ENCODE assay signal across 9 mouse cellular contexts in the genomic region with DNA sequence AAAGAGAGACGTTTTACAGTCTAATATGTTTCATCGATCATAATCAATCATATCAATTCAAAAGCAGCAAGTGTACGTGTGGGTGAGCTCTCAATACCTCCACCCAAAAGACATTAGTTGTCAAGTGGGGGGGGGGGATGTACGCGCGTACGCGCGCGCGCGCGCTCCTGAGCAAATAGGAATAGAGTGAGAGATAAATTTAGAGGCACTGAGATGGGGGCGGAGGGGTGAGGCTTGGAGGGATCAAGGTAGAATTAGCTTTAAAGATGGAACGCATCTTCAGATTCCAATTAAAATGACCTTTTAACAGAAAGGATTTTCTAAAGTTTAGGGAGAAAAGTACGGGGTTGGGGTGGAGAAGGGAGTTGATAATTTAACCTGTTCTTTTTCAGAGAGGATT. TPM values are rescaled to one million over a fixed set of nuclear protein-coding genes. Genes with fewer than 3 reads are reported as not detected.
A peak's percentile ranks its signal among the peaks of the same experiment; 100 is the strongest.
DNase-seq lines count a peak whose midpoint lies in the region; ATAC-seq and TF ChIP-seq lines count a peak whose summit lies in the region.
"Had no signal": no experiment of that assay in that cellular context is flagged by ENCODE, and none has a peak within 500 bp of the region (broad histone marks: within the 10 kb centered on the region; RNA-seq: fewer than 3 reads in every experiment).

No protein-coding gene starts in this region.

- H3K9ac ChIP-seq in forebrain, postnatal 0 days: peak overlapping the region; percentile 58
- H3K9ac ChIP-seq in midbrain, embryonic 12.5 days (replicated peaks): peak overlapping the region; percentile 69

- H3K36me3 ChIP-seq in forebrain, postnatal 0 days (ENCODE audit: insufficient read depth): no peaks in the 10 kb centered on the region
- no peaks in the 10 kb centered on the region for H3K36me3 ChIP-seq in midbrain, embryonic 12.5 days

- peak; percentile 86 for DNase-seq in heart, adult 11 months
- DNase-seq in heart, postnatal 4 days: no peak
- peak; percentile 65 for DNase-seq in brain, adult 2 months (ENCODE audit: low read depth, low spot score)
- peak; percentile 53 for DNase-seq in forebrain, postnatal 0 days
- no peak for DNase-seq in thymus, postnatal 0 days (ENCODE audit: low spot score)
- no peak for DNase-seq in right cerebral cortex, postnatal 4 days
- DNase-seq in left cerebral cortex, adult 18-20 months (ENCODE audit: low spot score in 2 of 2): no peak

- peaks cover 11% of the 10 kb centered on the region for H3K4me1 ChIP-seq in forebrain, postnatal 0 days (ENCODE audit: insufficient read depth)
- H3K4me1 ChIP-seq in midbrain, embryonic 12.5 days: peaks cover 58% of the 10 kb centered on the region

- TF ChIP-seq CTCF in forebrain, postnatal 0 days (IDR thresholded peaks at IDR 0.05; ENCODE audit: low read depth): no peak

- peak overlapping the region; percentile 44 for H3K4me3 ChIP-seq in forebrain, postnatal 0 days (ENCODE audit: low read depth, low read length)
- H3K4me3 ChIP-seq in midbrain, embryonic 12.5 days: peak overlapping the region; percentile 58

- no peaks in the 10 kb centered on the region for H3K27me3 ChIP-seq in forebrain, postnatal 0 days (ENCODE audit: insufficient read depth, low read length)
- peaks cover 63% of the 10 kb centered on the region for H3K27me3 ChIP-seq in midbrain, embryonic 12.5 days

- WGBS in forebrain, postnatal 0 days: under 1% methylated on average over 16 of the region's 16 CpGs
- WGBS in midbrain, embryonic 12.5 days: under 1% methylated on average over 16 of the region's 16 CpGs

- no peak for ATAC-seq in forebrain, postnatal 0 days
- no peak for ATAC-seq in midbrain, embryonic 12.5 days (ENCODE audit: low FRiP score, low read depth)

- peak overlapping the region; percentile 87 for H3K27ac ChIP-seq in forebrain, postnatal 0 days (ENCODE audit: low read depth, low read length)
- H3K27ac ChIP-seq in midbrain, embryonic 12.5 days (replicated peaks): no peak overlapping the region
- H3K27ac ChIP-seq: macrophage had no signal

- H3K4me2 ChIP-seq in forebrain, postnatal 0 days (ENCODE audit: low read depth): peak overlapping the region; percentile 69
- H3K4me2 ChIP-seq in midbrain, embryonic 12.5 days (replicated peaks): peak overlapping the region; percentile 95

- no peaks in the 10 kb centered on the region for H3K9me3 ChIP-seq in forebrain, postnatal 0 days (ENCODE audit: low read length)
- no peaks in the 10 kb centered on the region for H3K9me3 ChIP-seq in midbrain, embryonic 12.5 days

RNA-seq across cellular contexts. Expression of gene Igfbp5, which starts 1.6 kb away (rescaled TPM):
- 100 to 1,000 TPM; 190 to 236 TPM for total RNA-seq in heart, postnatal 4 days (2021)
- total RNA-seq in forebrain, postnatal 0 days (2014; rRNA removed): 68.2 and 104 TPM in 2 replicates
- polyA plus RNA-seq in forebrain, postnatal 0 days (2015; fragmentation: Nextera tagmentation; extraction: Ambion mirVana): 26.1 and 36.2 TPM in 2 replicates
- 31.1 and 41.2 TPM in 2 replicates for polyA plus RNA-seq in midbrain, embryonic 12.5 days (2016; fragmentation: Nextera tagmentation; extraction: Ambion mirVana)
- polyA plus RNA-seq in thymus, postnatal 0 days (2015; fragmentation: Nextera tagmentation; extraction: Ambion mirVana): 3.0 and 3.5 TPM in 2 replicates
- total RNA-seq in left cerebral cortex, adult 18-20 months (2021): 10 to 100 TPM; 42.5 to 62.4 TPM

RNA-seq across cellular contexts. Expression of gene Igfbp2, which starts 48.8 kb away (rescaled TPM):
- total RNA-seq in heart, postnatal 4 days (2021): 1 to 10 TPM; 5.3 to 8.4 TPM
- total RNA-seq in forebrain, postnatal 0 days (2014; rRNA removed): 311 and 330 TPM in 2 replicates
- polyA plus RNA-seq in forebrain, postnatal 0 days (2015; fragmentation: Nextera tagmentation; extraction: Ambion mirVana): 341 and 409 TPM in 2 replicates
- polyA plus RNA-seq in midbrain, embryonic 12.5 days (2016; fragmentation: Nextera tagmentation; extraction: Ambion mirVana): 548 and 637 TPM in 2 replicates
- polyA plus RNA-seq in thymus, postnatal 0 days (2015; fragmentation: Nextera tagmentation; extraction: Ambion mirVana): 37.3 and 38.8 TPM in 2 replicates
- total RNA-seq in left cerebral cortex, adult 18-20 months (2021): 10 to 100 TPM; 63.4 to 79.3 TPM
- polyA plus RNA-seq: macrophage had no signal

Comparison
In these comparisons a context has a peak if more than half of its experiments do, and no peak if none do; other contexts are left out.
1. DNase-seq: peak in heart, adult 11 months (single experiment), brain, adult 2 months (single experiment) and forebrain, postnatal 0 days (single experiment); none in heart, postnatal 4 days (single experiment), thymus, postnatal 0 days (single experiment), right cerebral cortex, postnatal 4 days (single experiment) and left cerebral cortex, adult 18-20 months (0 of 2).
2. RNA of gene Igfbp2, which starts 48.8 kb away (total RNA-seq): 311 to 330 TPM in forebrain, postnatal 0 days and 63.4 to 79.3 TPM in left cerebral cortex, adult 18-20 months; 5.3 to 8.4 TPM in heart, postnatal 4 days; every median in the first group is over 4 times any median in the second.